Mouse (Mus musculus) hindbrain, embryonic 13.5 days (tissue): ENCODE results near the gene Wfdc8. TPM values are rescaled to one million over a fixed set of nuclear protein-coding genes. Genes with fewer than 3 reads are reported as not detected.
A peak's percentile ranks its signal among the peaks of the same experiment; 100 is the strongest.
"Not testable (repeated sequence)": the region's sequence is repeated elsewhere in the genome, so short reads cannot be mapped to it uniquely, and the experiment has no call there.

Experiments used
- ATAC-seq: fragments of 200-750 bp; cut with Nextera tagmentation; 2 replicates; pipeline ENCODE4 v1.8.0; 2017; ENCODE audit warnings: moderate TSS enrichment; ENCODE audit not compliant: low FRiP score
- H3K27ac ChIP-seq: fragments of 300-500 bp; sonication (generic); 2 replicates; pipeline ENCODE4 v1.5.1; 2015; ENCODE audit warnings: inconsistent platforms, mild to moderate bottlenecking, moderate library complexity
- H3K27me3 ChIP-seq: fragments of 300-500 bp; sonication (generic); 2 replicates; pipeline ENCODE4 v1.6.1; 2015; ENCODE audit warnings: mild to moderate bottlenecking, inconsistent platforms
- H3K36me3 ChIP-seq: fragments of 300-500 bp; sonication (generic); 2 replicates; pipeline ENCODE4 v1.6.1; 2015; ENCODE audit warnings: mild to moderate bottlenecking, inconsistent platforms
- H3K4me1 ChIP-seq: fragments of 300-500 bp; sonication (generic); replicated peaks from 2 replicates; pipeline ENCODE4 v1.6.1; 2015; ENCODE audit warnings: inconsistent platforms
- H3K4me2 ChIP-seq: fragments of 300-500 bp; sonication (generic); 2 replicates; pipeline ENCODE4 v1.6.1; 2015; ENCODE audit warnings: inconsistent platforms, mild to moderate bottlenecking, moderate library complexity
- H3K4me3 ChIP-seq: fragments of 300-500 bp; sonication (generic); 2 replicates; pipeline ENCODE4 v1.5.1; 2015; ENCODE audit warnings: mild to moderate bottlenecking, inconsistent platforms
- H3K9ac ChIP-seq: fragments of 300-500 bp; sonication (generic); 2 replicates; pipeline ENCODE4 v1.6.1; 2015; ENCODE audit warnings: mild to moderate bottlenecking, inconsistent platforms
- H3K9me3 ChIP-seq: fragments of 300-500 bp; sonication (generic); 2 replicates; pipeline ENCODE4 v1.6.1; 2016; ENCODE audit warnings: inconsistent platforms
- WGBS: fragments of 180-500 bp; shearing (Covaris S2); methylation state at CpG from one replicate; pipeline ENCODE4 v1.1.7; 2015; 5-methylcytosine and 5-hydroxymethylcytosine counted together
- polyA plus RNA-seq: library from polyadenylated mRNA; unstranded; fragments of >200 nt; fragmentation: Nextera tagmentation; extraction: Ambion mirVana; gene quantifications from 2 replicates; pipeline ENCODE4 v1.2.1, GENCODE M21; 2015

Gene Wfdc8
- polyA plus RNA-seq, 1 experiment from 2014 or later = not detected

DNA sequence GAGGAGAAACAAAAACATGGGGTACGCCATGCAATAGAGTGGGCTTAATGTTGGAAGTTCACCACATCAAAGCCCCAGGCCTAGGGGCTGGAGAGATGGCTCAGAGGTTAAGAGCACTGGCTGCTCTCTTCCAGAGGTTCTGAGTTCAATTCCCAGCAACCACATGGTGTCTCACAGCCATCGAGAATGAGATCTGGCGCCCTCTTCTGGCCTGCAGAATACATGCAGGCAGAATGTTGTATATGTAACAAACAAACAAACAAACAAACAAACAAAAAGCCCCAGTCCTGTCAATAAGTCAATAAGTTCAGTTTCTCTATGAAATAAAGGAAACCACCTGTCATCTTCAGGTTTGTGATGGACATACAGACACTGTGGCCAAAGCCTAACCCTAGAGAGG is 13.2 kb downstream of the Wfdc8 start:
- H3K4me2 ChIP-seq = no peak overlapping the region
- no peak overlapping the region for H3K9ac ChIP-seq
- WGBS = 67% methylated on average over 3 of the region's 3 CpGs
- H3K27me3 ChIP-seq = no peaks in the 10 kb centered on the region
- no peaks in the 10 kb centered on the region; the same call in 1 of the 2 replicates for H3K9me3 ChIP-seq
- no peak for ATAC-seq
- H3K27ac ChIP-seq = no peak overlapping the region
- H3K36me3 ChIP-seq = no peaks in the 10 kb centered on the region
- H3K4me1 ChIP-seq = no peaks in the 10 kb centered on the region
- H3K4me3 ChIP-seq = no peak overlapping the region

DNA sequence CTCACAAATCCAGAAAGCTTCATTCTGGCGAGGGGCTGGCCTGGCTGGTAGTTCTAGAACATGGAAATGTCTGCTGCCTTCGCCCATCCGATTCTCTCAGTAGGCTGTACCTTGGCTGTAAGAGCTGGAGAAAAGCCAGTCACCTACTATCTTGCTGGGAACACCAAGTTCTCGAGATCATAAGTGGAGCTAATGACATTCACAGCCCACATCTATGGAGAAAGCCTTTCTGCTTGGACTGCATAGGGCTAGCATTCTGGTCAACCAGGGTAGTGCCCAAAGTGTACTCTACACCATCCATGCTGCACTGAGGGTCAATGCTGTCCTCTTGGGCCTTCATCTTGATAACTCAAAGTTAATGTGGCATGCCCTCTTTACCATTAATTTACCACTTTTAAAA is 19.9 kb downstream of the Wfdc8 start, which contains the start of gene Eppin:
Gene Eppin, minus strand, starts transcription at position 101 of the 400 bp plus-strand sequence.
- H3K27me3 ChIP-seq = no peaks in the 10 kb centered on the region
- no peaks in the 10 kb centered on the region for H3K4me1 ChIP-seq
- 80% methylated on average over 4 of the region's 4 CpGs for WGBS
- ATAC-seq = no peak
- H3K9me3 ChIP-seq = no peaks in the 10 kb centered on the region
- no peaks in the 10 kb centered on the region for H3K36me3 ChIP-seq
- no peak within 1 kb of the TSS for H3K9ac ChIP-seq
- H3K27ac ChIP-seq = no peak within 1 kb of the TSS
- H3K4me3 ChIP-seq = no peak within 1 kb of the TSS
- no peak within 1 kb of the TSS for H3K4me2 ChIP-seq

DNA sequence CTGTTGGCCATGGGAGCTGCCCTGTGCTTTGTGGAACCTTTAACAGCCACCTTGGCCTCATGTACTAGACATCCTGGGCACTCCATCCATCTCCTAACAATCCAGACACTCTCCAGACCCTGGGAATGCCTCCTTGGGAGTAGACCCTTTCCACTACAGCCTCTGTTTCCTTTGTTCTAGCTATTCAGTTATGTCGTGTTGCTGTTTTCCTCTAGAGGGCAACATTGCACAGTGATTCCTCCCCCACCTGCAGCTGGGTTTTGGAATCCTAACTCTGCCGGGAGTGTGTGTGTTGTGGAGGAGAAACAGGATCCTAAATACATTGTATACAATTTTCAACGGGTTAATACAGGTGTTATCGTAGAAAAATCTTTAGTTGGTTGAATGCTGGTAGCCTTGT is 21.4 kb downstream of the Wfdc8 start:
- Histone ChIP-seq H3K27me3 (no peaks in the 10 kb centered on the region), H3K9me3 (no peaks in the 10 kb centered on the region), H3K9ac (no peak overlapping the region), H3K27ac (no peak overlapping the region), H3K36me3 (no peaks in the 10 kb centered on the region), H3K4me3 (no peak overlapping the region), H3K4me1 (no peaks in the 10 kb centered on the region), H3K4me2 (no peak overlapping the region)
- ATAC-seq = no peak
- 8% methylated on average over 4 of the region's 4 CpGs for WGBS

DNA sequence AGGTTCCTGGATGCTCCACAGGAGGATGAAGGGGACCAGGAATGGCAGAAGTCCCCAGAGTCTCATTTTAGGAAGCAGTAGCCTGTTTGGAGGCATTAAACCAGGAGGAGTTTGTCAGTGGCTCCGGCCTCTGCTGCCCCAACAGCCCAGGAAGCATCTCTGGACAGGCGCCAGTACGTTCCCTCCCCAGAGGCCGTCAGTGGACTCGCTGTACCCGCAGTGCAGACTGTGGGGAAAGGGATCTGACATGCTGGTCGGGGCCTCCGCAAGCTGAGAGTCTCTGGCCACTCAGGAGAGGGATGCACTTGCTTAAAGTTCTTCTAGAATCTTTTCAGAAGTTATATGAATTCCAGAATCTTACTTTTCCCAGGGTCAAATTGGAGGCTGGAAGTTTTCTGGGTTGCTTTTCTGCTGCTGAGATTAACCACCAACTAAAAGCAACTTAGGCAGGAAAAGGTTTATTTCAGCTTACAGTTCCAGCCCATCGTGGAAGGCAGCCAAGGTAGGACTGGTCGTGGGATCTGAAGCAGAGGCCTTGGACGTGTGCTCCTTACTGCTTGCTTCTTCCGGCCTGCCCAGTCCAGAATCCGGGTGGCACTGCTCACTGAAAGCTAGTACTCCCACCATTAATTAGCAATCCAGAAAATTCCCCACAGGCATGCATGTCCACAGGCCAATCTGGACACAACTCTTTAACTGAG is 28.3 kb downstream of the Wfdc8 start, which contains the start of gene Wfdc6a:
Gene Wfdc6a, minus strand, starts transcription at position 423 of the 701 bp plus-strand sequence.
- not testable (repeated sequence) for H3K4me3 ChIP-seq, H3K27me3 ChIP-seq, H3K9me3 ChIP-seq, H3K4me1 ChIP-seq, H3K27ac ChIP-seq, H3K4me2 ChIP-seq, ATAC-seq, H3K9ac ChIP-seq, H3K36me3 ChIP-seq
- 67% methylated on average over 13 of the region's 13 CpGs for WGBS

DNA sequence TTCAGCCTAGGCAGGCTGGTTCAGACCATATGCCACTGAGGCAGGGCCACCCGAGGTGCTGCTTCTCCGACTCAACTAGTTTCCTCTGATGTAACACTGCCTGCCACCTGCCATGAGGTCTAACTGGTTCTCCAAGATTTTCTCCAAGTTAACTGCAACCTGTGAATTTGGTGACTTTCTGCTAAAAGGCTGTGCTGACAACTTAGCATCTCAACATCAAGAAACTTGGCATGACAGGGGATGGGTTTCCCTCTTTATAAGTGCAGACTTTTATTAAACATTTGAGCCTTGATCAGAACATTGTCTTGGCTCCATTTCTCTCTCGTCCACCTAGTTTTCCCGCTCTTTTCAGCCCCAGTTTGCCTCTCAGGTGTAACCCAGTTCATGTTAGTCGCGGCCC is 40.1 kb downstream of the Wfdc8 start, which contains the start of gene Spint3:
Gene Spint3, minus strand, starts transcription at position 101 of the 400 bp plus-strand sequence.
- not testable (repeated sequence) for H3K9ac ChIP-seq, H3K4me2 ChIP-seq, H3K36me3 ChIP-seq, H3K27me3 ChIP-seq, H3K27ac ChIP-seq, H3K4me1 ChIP-seq, H3K4me3 ChIP-seq, H3K9me3 ChIP-seq, ATAC-seq
- 91% methylated on average over 6 of the region's 6 CpGs for WGBS

DNA sequence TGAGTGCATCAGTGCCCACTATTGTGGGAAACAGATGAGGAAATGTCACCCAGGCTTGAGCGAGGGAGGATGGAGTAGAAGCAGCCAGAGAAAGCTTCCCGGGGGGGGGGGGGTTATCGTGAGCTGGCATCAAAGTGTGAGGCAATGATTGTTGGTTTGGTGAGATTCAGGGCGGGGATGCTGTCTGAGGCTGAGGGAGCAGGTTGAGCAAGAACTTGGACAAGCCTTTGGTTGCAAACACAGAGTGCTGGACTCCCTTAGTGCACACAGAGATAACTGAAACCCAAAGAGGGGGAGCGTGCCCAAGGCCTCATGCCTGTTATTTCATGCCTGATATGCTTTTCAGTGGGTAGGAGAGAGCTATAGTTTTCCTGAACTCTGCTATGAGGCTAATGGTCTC is 46.0 kb downstream of the Wfdc8 start:
- Histone ChIP-seq H3K9ac (no peak overlapping the region), H3K36me3 (no peaks in the 10 kb centered on the region), H3K27me3 (peaks cover 23% of the 10 kb centered on the region), H3K4me2 (no peak overlapping the region), H3K27ac (no peak overlapping the region), H3K4me3 (no peak overlapping the region), H3K4me1 (peaks cover 19% of the 10 kb centered on the region), H3K9me3 (no peaks in the 10 kb centered on the region)
- ATAC-seq = no peak
- WGBS = 95% methylated on average over 5 of the region's 5 CpGs

DNA sequence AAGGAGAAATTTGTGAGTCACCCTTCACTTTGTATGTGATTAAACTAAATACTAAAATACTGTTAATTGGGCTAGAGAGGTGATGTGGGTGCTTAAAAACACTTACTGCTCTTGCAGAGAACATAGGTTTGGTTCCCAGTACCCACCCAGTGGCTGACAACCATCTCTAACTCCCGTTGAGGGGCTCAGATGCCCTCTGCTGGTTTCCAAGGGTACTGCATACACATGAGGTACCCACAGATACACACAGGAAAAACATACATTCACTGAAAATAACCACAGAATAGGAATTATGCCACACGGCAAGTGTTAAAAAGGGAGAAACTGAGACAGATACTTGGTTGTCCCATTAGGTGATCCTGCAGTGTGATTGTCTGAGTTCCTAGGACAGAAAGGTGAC is 46.4 kb downstream of the Wfdc8 start:
- Histone ChIP-seq H3K27ac (no peak overlapping the region), H3K9me3 (no peaks in the 10 kb centered on the region), H3K4me3 (no peak overlapping the region), H3K9ac (no peak overlapping the region), H3K4me2 (no peak overlapping the region), H3K27me3 (peaks cover 28% of the 10 kb centered on the region), H3K4me1 (peaks cover 21% of the 10 kb centered on the region), H3K36me3 (no peaks in the 10 kb centered on the region)
- 90% methylated on average over 2 of the region's 2 CpGs for WGBS
- ATAC-seq = no peak

DNA sequence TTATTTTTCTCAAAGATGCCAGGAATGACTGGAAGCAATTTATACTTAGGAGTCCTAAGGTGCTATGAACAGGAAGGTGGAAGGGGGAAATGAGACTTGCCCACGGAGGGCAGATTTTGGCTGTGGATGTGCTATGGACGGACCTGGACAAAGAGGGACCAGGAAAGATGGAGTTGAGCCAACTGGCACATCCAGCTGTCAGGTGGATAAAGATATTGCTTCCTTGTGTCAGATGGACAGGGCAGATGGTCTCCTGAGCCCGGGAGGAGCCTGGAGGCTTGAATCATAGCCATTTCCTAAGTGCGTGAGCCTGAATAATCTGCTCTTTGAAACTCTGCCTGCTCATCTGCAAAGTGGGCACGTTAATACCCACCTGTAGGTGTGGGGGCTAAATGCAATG is 49.1 kb downstream of the Wfdc8 start:
- 69% methylated on average over 5 of the region's 5 CpGs for WGBS
- Histone ChIP-seq H3K36me3 (no peaks in the 10 kb centered on the region), H3K9ac (no peak overlapping the region), H3K4me3 (no peak overlapping the region), H3K4me1 (peaks cover 21% of the 10 kb centered on the region), H3K9me3 (no peaks in the 10 kb centered on the region), H3K4me2 (no peak overlapping the region), H3K27me3 (peaks cover 45% of the 10 kb centered on the region), H3K27ac (no peak overlapping the region)
- ATAC-seq = no peak

DNA sequence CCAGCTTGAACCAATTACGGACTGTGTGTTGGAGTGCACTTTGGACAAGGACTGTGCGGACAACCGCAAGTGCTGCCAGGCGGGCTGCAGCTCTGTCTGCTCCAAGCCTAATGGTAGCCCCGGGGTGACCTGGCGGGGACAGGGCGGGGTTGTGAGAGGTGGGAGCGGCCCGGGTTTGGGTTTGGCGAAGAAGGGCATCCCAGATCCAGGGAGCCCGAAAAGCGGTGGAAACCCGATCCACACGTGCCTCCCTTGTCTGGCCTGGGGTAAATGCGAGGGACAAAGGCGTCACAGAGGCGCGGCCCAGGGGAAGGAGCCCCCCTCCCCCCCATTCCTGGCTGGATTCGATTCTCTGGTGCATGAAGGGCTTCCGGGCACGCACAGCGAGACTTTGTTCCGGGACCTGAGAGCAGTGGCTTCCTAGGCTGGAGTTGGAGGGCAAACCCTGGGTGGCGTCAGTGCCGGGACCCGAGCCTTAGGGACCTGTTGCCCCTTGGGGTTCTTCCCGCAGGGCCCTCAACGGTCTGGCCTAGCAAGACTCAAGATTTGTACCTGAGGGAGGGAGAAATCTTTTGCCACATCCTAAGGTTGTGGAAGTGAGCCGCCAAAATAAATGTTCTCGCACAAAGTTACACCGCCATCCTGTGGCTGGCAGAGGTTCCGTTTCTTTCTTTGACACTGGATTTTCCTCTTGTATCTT is 49.9 kb downstream of the Wfdc8 start:
- Histone ChIP-seq H3K4me1 (peaks cover 21% of the 10 kb centered on the region), H3K4me3 (peak overlapping the region; percentile 45), H3K4me2 (peak overlapping the region; percentile 88), H3K9ac (peak overlapping the region; percentile 71), H3K36me3 (no peaks in the 10 kb centered on the region), H3K27ac (no peak overlapping the region), H3K9me3 (no peaks in the 10 kb centered on the region), H3K27me3 (peaks cover 51% of the 10 kb centered on the region)
- WGBS = under 1% methylated on average over 32 of the region's 32 CpGs
- peak; percentile 63 for ATAC-seq

DNA sequence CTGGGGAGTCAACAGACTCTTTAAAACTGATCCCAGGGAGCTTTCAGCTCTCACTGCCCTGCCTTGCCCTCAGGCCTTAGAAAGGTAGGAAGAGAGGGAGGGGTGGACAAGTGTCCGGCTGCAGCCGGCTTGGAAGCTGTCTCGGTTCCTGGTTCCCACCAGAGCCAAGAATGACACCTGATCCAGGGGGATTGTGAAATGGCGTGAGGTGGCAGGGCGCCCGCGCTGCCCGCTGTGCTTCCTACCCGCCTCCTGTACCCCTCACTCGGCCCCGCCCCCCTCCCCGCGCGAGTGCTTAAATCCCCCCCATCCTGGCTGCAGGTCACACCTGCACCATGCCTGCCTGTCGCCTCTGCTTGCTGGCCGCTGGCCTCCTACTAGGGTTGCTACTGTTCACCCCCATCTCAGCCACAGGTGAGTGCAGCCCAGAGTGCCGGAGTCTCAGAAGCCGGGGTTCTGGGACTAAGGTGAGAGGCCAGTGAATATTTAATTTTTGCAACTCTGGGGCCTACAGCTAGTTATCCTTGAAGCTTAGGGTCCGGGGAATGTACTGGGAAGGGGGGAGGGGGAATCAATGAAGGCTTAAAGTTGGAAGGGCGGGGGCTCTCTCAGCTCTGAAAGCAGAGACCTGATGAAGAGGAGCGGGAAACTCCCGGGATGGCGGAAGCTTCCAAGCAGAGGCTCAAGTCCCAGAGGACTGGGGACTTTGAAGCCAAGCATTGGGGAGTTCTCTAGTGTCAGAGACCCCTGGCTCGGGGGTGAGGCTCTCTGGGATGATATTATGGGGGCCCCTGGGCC is 50.8 kb downstream of the Wfdc8 start, which contains the start of gene Wfdc2:
Gene Wfdc2, plus strand, starts transcription at position 23 of the 798 bp plus-strand sequence.
- Histone ChIP-seq H3K9me3 (no peaks in the 10 kb centered on the region), H3K4me1 (peaks cover 21% of the 10 kb centered on the region), H3K4me3 (peak within 1 kb of the TSS; percentile 45), H3K9ac (peak within 1 kb of the TSS; percentile 71), H3K4me2 (peak within 1 kb of the TSS; percentile 88), H3K27me3 (peaks cover 57% of the 10 kb centered on the region), H3K36me3 (no peaks in the 10 kb centered on the region), H3K27ac (no peak within 1 kb of the TSS)
- 2% methylated on average over 22 of the region's 24 CpGs for WGBS
- ATAC-seq = no peak

DNA sequence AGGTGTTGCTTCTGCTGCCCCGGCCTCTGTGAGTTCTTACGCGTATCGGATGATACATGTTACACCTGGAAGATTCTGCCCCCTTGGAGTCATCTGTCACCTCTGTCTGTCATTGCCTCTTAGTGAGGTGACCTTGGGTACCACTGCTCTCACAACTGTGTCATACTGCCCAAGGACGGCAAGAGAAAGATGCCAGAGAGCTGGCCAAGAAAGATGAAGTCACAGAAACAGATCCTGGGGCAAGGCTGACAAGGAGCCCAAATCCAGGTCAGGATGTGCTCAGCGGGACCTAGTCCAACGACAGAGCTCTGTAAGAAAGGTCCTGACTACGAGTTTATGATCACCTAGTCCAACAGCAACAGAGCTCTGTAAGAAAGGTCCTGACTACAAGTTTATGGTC is 53.3 kb downstream of the Wfdc8 start:
- ATAC-seq = no peak
- Histone ChIP-seq H3K4me2 (no peak overlapping the region), H3K9me3 (no peaks in the 10 kb centered on the region), H3K36me3 (no peaks in the 10 kb centered on the region), H3K27me3 (peaks cover 58% of the 10 kb centered on the region), H3K4me1 (peaks cover 21% of the 10 kb centered on the region), H3K9ac (no peak overlapping the region), H3K27ac (no peak overlapping the region), H3K4me3 (no peak overlapping the region)
- WGBS = 89% methylated on average over 8 of the region's 8 CpGs

DNA sequence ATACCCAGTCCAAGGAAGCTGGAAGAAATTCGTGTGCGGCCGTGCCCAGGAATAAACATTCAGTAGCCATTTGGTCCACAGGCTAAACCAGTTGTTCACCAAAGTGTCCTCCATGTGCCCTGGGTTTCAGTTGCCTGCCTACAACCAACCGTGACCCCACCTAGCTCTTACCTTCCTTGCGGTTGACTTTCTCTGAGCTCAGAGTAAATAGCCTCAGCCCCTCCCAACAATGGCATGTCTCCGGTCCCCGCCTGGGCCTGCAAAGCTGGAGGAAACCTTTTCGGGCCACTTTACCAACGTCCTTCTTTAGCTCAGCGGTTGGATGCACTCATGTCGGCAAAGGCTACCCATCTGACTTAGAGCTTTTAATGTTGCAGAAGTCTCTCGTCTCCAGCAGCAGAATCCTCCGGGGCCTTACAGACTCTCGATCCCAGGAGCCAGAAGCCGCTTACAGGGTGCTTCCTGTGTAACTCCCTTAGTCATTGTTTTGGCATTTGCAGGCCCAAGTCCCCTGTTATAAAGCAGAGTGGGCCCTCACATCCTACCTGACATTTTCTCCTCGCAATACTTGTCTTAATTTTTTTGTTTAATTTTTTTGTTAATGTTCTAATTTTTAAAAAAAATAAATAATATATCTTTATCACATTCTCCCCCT is 54.3 kb downstream of the Wfdc8 start:
- Histone ChIP-seq H3K4me2 (no peak overlapping the region), H3K4me1 (peaks cover 19% of the 10 kb centered on the region), H3K36me3 (no peaks in the 10 kb centered on the region), H3K9me3 (no peaks in the 10 kb centered on the region), H3K27me3 (peaks cover 49% of the 10 kb centered on the region), H3K27ac (no peak overlapping the region), H3K9ac (no peak overlapping the region), H3K4me3 (no peak overlapping the region)
- no peak for ATAC-seq
- 54% methylated on average over 16 of the region's 16 CpGs for WGBS
